Mouse (Mus musculus): ENCODE measurements around the gene Hat1. TPM values are rescaled to one million over a fixed set of nuclear protein-coding genes. Genes with fewer than 3 reads are reported as not detected.

The Hat1 gene
- 155 and 156 TPM in 2 replicates for polyA plus RNA-seq (2015; fragmentation: Nextera tagmentation; extraction: Ambion mirVana)

- Histone ChIP-seq H3K4me1 (peaks cover 16% of the 10 kb centered on the region; the same call in 1 of the 2 replicates), H3K4me3 (peak within 1 kb of the TSS; percentile 85), H3K27me3 (no peaks in the 10 kb centered on the region), H3K9ac (peak within 1 kb of the TSS; percentile 85), H3K4me2 (peak within 1 kb of the TSS; percentile 73), H3K36me3 (ENCODE audit: poor library complexity, severe bottlenecking) (peaks cover 18% of the 10 kb centered on the region), H3K27ac (peak within 1 kb of the TSS; percentile 51), H3K9me3 (replicated peaks) (no peaks in the 10 kb centered on the region)
- whole genome bisulfite sequencing, result under 1% methylated on average over 65 of the region's 66 CpGs
- peak; percentile 100 for ATAC-seq
Measured at GRCm38 (mm10) chr2:71388951-71389763, at the start of gene Hat1. Gene Hat1 (plus strand): TSS chr2:71388958.

GRCm38 (mm10) chr2:71340126-71340525, 48.6 kb upstream of the Hat1 start:
- H3K27ac ChIP-seq, result no peak overlapping the region
- peaks cover 34% of the 10 kb centered on the region for H3K36me3 ChIP-seq (ENCODE audit: poor library complexity, severe bottlenecking)
- no peaks in the 10 kb centered on the region for H3K4me1 ChIP-seq
- 91% methylated on average over 5 of the region's 5 CpGs for WGBS
- H3K9ac ChIP-seq, result no peak overlapping the region
- H3K4me3 ChIP-seq, result no peak overlapping the region
- no peak for ATAC-seq
- H3K27me3 ChIP-seq, result no peaks in the 10 kb centered on the region
- H3K9me3 ChIP-seq (replicated peaks), result peaks cover 5% of the 10 kb centered on the region; the same call in 1 of the 2 replicates
- no peak overlapping the region for H3K4me2 ChIP-seq

GRCm38 (mm10) chr2:71343884-71344640, 44.7 kb upstream of the Hat1 start:
- 95% methylated on average over 10 of the region's 10 CpGs for WGBS

GRCm38 (mm10) chr2:71347160-71347559, 41.6 kb upstream of the Hat1 start:
- Histone ChIP-seq H3K9me3 (replicated peaks) (peaks cover 5% of the 10 kb centered on the region; the same call in 1 of the 2 replicates), H3K27ac (no peak overlapping the region), H3K4me2 (no peak overlapping the region), H3K4me1 (no peaks in the 10 kb centered on the region), H3K9ac (no peak overlapping the region), H3K4me3 (no peak overlapping the region), H3K27me3 (no peaks in the 10 kb centered on the region), H3K36me3 (ENCODE audit: poor library complexity, severe bottlenecking) (peaks cover 22% of the 10 kb centered on the region)
- WGBS, result 93% methylated on average over 10 of the region's 10 CpGs
- ATAC-seq, result no peak

More at GRCm38 (mm10) chr2:71343884-71344640, 44.7 kb upstream of the Hat1 start:
- no peak overlapping the region for H3K4me2 ChIP-seq
- H3K36me3 ChIP-seq (ENCODE audit: poor library complexity, severe bottlenecking), result peaks cover 26% of the 10 kb centered on the region
- ATAC-seq, result no peak
- no peaks in the 10 kb centered on the region for H3K27me3 ChIP-seq
- peaks cover 5% of the 10 kb centered on the region; the same call in 1 of the 2 replicates for H3K9me3 ChIP-seq (replicated peaks)
- no peak overlapping the region for H3K27ac ChIP-seq
- H3K9ac ChIP-seq, result no peak overlapping the region
- H3K4me3 ChIP-seq, result no peak overlapping the region
- no peaks in the 10 kb centered on the region for H3K4me1 ChIP-seq

DNA sequence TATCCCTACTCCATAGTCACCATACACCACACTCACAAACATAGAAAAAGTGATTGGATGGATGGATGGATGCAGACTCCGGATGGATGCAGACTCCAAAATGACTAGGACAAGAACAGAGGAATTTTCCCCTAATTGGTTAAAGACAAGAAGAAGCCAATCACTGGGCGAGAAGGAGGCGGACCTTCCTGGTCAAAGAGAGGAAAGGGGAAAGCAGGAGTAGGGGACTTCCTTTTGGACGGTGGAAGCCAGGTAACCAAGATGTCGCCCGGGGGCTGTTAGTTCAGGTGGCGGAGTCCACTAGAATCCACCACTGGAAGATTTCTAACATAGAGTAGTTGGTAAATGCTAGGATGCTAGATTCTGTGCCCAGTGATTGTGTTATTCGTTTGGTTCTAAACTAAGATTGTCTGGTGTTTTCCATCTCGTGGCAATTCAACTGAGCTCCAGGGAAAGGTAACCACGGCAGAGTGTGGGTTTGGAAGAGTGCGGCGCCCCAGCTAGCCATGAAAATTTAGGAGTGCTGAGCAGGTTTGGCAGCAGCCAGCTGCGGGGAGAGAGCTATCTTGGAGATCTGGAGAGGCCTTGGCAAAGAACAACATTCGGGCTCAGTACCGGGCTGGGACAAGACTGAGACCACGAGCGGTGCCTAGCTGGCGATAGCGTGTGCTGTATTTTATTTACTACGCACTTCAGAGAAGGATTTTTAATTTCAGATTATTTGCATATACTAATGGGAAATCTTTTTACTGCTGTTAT, 40.8 kb upstream of the Hat1 start:
- Histone ChIP-seq H3K27me3 (no peaks in the 10 kb centered on the region), H3K27ac (no peak overlapping the region), H3K9ac (no peak overlapping the region), H3K4me2 (no peak overlapping the region), H3K36me3 (ENCODE audit: poor library complexity, severe bottlenecking) (peaks cover 15% of the 10 kb centered on the region), H3K4me1 (no peaks in the 10 kb centered on the region), H3K4me3 (no peak overlapping the region), H3K9me3 (replicated peaks) (peaks cover 5% of the 10 kb centered on the region; the same call in 1 of the 2 replicates)
- 94% methylated on average over 20 of the region's 20 CpGs for WGBS
- no peak for ATAC-seq

GRCm38 (mm10) chr2:71349511-71349910, 39.2 kb upstream of the Hat1 start:
- Histone ChIP-seq H3K36me3 (ENCODE audit: poor library complexity, severe bottlenecking) (no peaks in the 10 kb centered on the region), H3K9ac (no peak overlapping the region), H3K27me3 (no peaks in the 10 kb centered on the region), H3K4me3 (no peak overlapping the region), H3K9me3 (replicated peaks) (no peaks in the 10 kb centered on the region), H3K27ac (no peak overlapping the region), H3K4me2 (no peak overlapping the region), H3K4me1 (no peaks in the 10 kb centered on the region)
- 85% methylated on average over 2 of the region's 2 CpGs for WGBS
- ATAC-seq, result no peak

- no peak for ATAC-seq
Measured at GRCm38 (mm10) chr2:71350181-71350580, 38.6 kb upstream of the Hat1 start.

GRCm38 (mm10) chr2:71350904-71351726, 37.6 kb upstream of the Hat1 start:
- ATAC-seq, result no peak
- no peaks in the 10 kb centered on the region for H3K36me3 ChIP-seq (ENCODE audit: poor library complexity, severe bottlenecking)
- no peak overlapping the region for H3K4me2 ChIP-seq
- H3K4me3 ChIP-seq, result no peak overlapping the region
- H3K27me3 ChIP-seq, result no peaks in the 10 kb centered on the region
- H3K9ac ChIP-seq, result no peak overlapping the region
- 93% methylated on average over 11 of the region's 11 CpGs for WGBS
- no peaks in the 10 kb centered on the region for H3K9me3 ChIP-seq (replicated peaks)
- peaks cover 4% of the 10 kb centered on the region; the same call in 1 of the 2 replicates for H3K4me1 ChIP-seq
- no peak overlapping the region for H3K27ac ChIP-seq

More at GRCm38 (mm10) chr2:71350181-71350580, 38.6 kb upstream of the Hat1 start:
- no peak overlapping the region for H3K9ac ChIP-seq
- no peak overlapping the region for H3K4me3 ChIP-seq
- H3K4me1 ChIP-seq, result no peaks in the 10 kb centered on the region
- 79% methylated on average over 7 of the region's 7 CpGs for WGBS
- no peaks in the 10 kb centered on the region for H3K27me3 ChIP-seq
- H3K4me2 ChIP-seq, result no peak overlapping the region
- no peak overlapping the region for H3K27ac ChIP-seq
- H3K36me3 ChIP-seq (ENCODE audit: poor library complexity, severe bottlenecking), result no peaks in the 10 kb centered on the region
- no peaks in the 10 kb centered on the region for H3K9me3 ChIP-seq (replicated peaks)

GRCm38 (mm10) chr2:71351727-71351987, 37.1 kb upstream of the Hat1 start:
- no peak overlapping the region for H3K27ac ChIP-seq
- H3K27me3 ChIP-seq, result no peaks in the 10 kb centered on the region
- H3K4me1 ChIP-seq, result peaks cover 5% of the 10 kb centered on the region; the same call in 1 of the 2 replicates
- no peaks in the 10 kb centered on the region for H3K9me3 ChIP-seq (replicated peaks)
- no peak for ATAC-seq
- WGBS, result 81% methylated on average over 3 of the region's 3 CpGs
- no peak overlapping the region for H3K4me2 ChIP-seq
- no peak overlapping the region for H3K4me3 ChIP-seq
- H3K36me3 ChIP-seq (ENCODE audit: poor library complexity, severe bottlenecking), result no peaks in the 10 kb centered on the region
- no peak overlapping the region for H3K9ac ChIP-seq

- no peak for ATAC-seq
- WGBS, result 74% methylated on average over 10 of the region's 10 CpGs
- Histone ChIP-seq H3K27me3 (no peaks in the 10 kb centered on the region), H3K36me3 (ENCODE audit: poor library complexity, severe bottlenecking) (peaks cover 5% of the 10 kb centered on the region; the same call in 1 of the 2 replicates), H3K4me2 (no peak overlapping the region), H3K9me3 (replicated peaks) (no peaks in the 10 kb centered on the region), H3K4me3 (no peak overlapping the region), H3K9ac (no peak overlapping the region), H3K4me1 (peaks cover 5% of the 10 kb centered on the region; the same call in 1 of the 2 replicates), H3K27ac (no peak overlapping the region)
Measured at GRCm38 (mm10) chr2:71353306-71354054, 35.3 kb upstream of the Hat1 start.

DNA sequence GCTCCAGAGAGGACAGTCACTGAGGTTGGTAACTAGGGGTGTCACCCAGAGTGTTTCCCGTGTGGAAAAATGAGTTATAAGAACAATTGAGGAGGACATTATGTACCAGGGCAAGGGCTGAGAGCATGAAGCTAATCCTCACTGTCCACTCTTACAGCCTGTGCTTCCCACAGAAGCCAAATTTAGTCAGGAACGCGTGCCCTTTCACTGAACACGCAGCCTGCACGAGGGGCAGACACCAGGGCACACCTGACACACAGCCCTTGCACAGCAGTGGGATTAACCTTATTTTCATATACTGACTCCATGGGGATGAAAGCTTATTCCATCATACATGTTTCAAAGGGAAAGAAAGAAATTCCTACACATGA, 34.7 kb upstream of the Hat1 start:
- whole genome bisulfite sequencing, result 86% methylated on average over 5 of the region's 5 CpGs

More for the DNA sequence above, 34.7 kb upstream of the Hat1 start:
- H3K9ac ChIP-seq, result no peak overlapping the region
- H3K4me3 ChIP-seq, result no peak overlapping the region
- no peaks in the 10 kb centered on the region for H3K27me3 ChIP-seq
- H3K36me3 ChIP-seq (ENCODE audit: poor library complexity, severe bottlenecking), result peaks cover 5% of the 10 kb centered on the region; the same call in 1 of the 2 replicates
- no peak overlapping the region for H3K4me2 ChIP-seq
- H3K9me3 ChIP-seq (replicated peaks), result no peaks in the 10 kb centered on the region
- no peak overlapping the region for H3K27ac ChIP-seq
- peaks cover 5% of the 10 kb centered on the region; the same call in 1 of the 2 replicates for H3K4me1 ChIP-seq
- ATAC-seq, result no peak

All from forebrain, embryonic 13.5 days (tissue).